Mouse (Mus musculus): ENCODE data around the gene Msh6. TPM values are rescaled to one million over a fixed set of nuclear protein-coding genes. Genes with fewer than 3 reads are reported as not detected.
A peak's percentile ranks its signal among the peaks of the same experiment; 100 is the strongest.
"Not testable (repeated sequence)": the region's sequence is repeated elsewhere in the genome, so short reads cannot be mapped to it uniquely, and the experiment has no call there.

Gene Msh6
- polyA plus RNA-seq, 1 experiment from 2014 or later, result 35.8 TPM

DNA sequence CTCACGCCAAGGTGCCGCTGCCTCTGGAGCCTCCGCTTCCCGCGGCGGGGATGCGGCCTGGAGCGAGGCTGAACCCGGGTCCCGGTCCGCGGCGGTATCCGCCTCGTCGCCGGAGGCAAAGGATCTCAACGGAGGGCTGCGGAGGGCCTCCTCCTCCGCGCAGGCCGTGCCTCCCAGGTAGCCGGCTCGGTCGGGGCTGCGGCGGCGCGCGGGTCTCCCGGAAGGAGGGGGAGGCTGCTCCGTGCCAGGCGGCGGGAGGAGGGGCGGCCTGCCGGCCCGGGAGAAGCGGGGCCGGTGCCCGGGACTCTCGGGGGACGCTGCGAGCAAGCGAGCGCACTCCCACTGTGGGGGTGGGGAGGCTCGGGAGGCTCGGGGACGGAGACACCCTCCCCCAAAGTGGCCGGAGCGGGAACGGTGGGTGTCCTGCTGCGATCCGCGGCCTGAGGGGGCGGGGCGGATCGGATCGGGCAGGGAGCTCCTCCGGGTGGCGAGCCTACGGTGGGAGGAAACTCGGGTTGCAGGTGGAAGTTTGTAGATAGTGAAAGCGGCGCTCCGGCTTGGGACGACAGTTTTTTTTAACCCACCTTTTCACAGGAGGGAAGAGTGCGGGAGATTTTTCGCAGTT, 479 bp downstream of the Msh6 start:
- H3K4me1 ChIP-seq (ENCODE audit: control insufficient read depth, insufficient read depth, low read length), result peaks cover 9% of the 10 kb centered on the region
- peak overlapping the region; percentile 82 for H3K4me2 ChIP-seq (ENCODE audit: low read length)
- DNase-seq, result peak; percentile 68
- H3K36me3 ChIP-seq (ENCODE audit: control insufficient read depth, insufficient read depth, low read length), result peaks cover 9% of the 10 kb centered on the region; the same call in 1 of the 2 replicates
- 0% methylated on average over 60 of the region's 68 CpGs for WGBS
- H3K4me3 ChIP-seq (replicated peaks; ENCODE audit: low read depth, low read length), result peak overlapping the region; percentile 86
- H3K9me3 ChIP-seq (ENCODE audit: control insufficient read depth, low read length), result no peaks in the 10 kb centered on the region
- no peaks in the 10 kb centered on the region for H3K27me3 ChIP-seq (ENCODE audit: control insufficient read depth, insufficient read depth, low read length)
- ATAC-seq (ENCODE audit: low FRiP score, low TSS enrichment), result peak; percentile 59; the same call in 1 of the 2 replicates
- peak overlapping the region; percentile 89 for H3K27ac ChIP-seq (replicated peaks; ENCODE audit: low read depth, low read length)
- H3K9ac ChIP-seq (replicated peaks; ENCODE audit: low read length), result peak overlapping the region; percentile 85

DNA sequence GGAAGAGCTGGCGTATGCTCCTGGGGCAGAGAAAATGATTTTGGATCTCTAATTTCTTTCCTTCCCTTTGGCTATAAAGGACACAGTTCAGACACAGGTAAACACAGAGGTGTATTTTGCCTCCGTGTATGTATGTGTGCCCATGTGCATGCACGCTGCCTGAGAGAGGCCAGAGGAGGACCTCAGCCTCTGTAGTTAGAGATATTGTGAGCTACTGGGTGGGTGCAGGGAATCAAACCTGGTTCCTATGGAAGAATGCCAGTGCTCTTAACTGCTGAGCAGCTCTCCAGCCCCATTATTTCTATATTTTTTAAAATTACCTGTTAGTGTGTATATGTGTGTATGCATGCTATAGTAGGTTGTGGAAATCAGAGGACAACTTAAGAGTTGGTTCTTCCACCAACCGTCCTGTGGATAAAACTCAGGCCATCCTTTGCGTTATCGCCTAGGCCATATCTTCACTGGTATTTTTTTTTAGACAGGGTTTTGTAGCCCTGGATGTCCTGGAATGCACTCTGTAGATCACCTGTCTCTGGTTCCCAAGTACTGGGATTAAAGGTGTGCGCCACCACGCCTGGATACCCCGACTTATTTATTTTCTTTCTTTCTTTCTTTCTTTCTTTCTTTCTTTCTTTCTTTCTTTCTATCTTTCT, 1.4 kb downstream of the Msh6 start:
- H3K9ac ChIP-seq (replicated peaks; ENCODE audit: low read length), result peak overlapping the region; percentile 23; the same call in 1 of the 2 replicates
- H3K27me3 ChIP-seq (ENCODE audit: control insufficient read depth, insufficient read depth, low read length), result no peaks in the 10 kb centered on the region
- peaks cover 9% of the 10 kb centered on the region for H3K4me1 ChIP-seq (ENCODE audit: control insufficient read depth, insufficient read depth, low read length)
- H3K4me3 ChIP-seq (replicated peaks; ENCODE audit: low read depth, low read length), result peak overlapping the region; percentile 86
- 72% methylated on average over 9 of the region's 9 CpGs for WGBS
- peaks cover 17% of the 10 kb centered on the region for H3K36me3 ChIP-seq (ENCODE audit: control insufficient read depth, insufficient read depth, low read length)
- H3K27ac ChIP-seq (replicated peaks; ENCODE audit: low read depth, low read length), result no peak overlapping the region
- DNase-seq, result no peak
- ATAC-seq (ENCODE audit: low FRiP score, low TSS enrichment), result no peak
- peak overlapping the region; percentile 82 for H3K4me2 ChIP-seq (ENCODE audit: low read length)
- no peaks in the 10 kb centered on the region for H3K9me3 ChIP-seq (ENCODE audit: control insufficient read depth, low read length)

DNA sequence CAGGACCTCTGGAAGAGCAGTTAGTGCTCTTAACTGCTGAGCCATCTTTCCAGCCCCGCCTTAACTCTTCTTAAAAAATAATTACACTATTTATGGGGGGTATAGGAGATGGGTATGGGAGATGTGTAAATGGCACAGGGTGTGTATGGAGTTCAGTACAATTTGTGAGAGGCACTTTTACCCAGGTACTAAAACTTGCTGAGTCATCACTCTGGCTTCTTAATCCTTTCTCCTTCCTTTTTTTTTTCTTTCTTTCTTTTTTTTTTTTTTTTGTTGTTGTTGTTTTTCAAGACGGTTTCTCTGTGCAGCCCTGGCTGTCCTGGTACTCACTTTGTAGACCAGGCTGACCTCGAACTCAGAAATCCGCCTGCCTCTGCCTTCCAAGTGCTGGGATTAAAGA, 2.1 kb downstream of the Msh6 start:
- ATAC-seq (ENCODE audit: low FRiP score, low TSS enrichment), result not testable (repeated sequence)

DNA sequence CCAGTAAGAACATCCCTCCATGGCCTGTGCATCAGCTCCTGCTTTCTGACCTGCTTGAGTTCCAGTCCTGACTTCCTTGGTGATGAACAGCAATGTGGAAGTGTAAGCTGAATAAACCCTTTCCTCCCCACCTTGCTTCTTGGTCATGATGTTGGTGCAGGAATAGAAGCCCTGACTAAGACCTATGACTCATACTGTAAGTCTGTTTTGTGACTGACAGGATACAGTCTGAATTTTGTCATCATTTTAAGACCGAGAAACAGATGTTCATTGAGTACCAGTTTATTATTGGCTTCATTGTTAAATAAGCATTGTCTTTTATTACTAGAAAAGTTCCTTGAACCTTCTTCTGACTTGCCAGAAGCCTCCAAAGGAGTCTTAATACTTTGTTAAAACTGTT, 4.8 kb downstream of the Msh6 start:
- H3K27me3 ChIP-seq (ENCODE audit: control insufficient read depth, insufficient read depth, low read length); H3K9me3 ChIP-seq (ENCODE audit: control insufficient read depth, low read length); ATAC-seq (ENCODE audit: low FRiP score, low TSS enrichment); H3K4me1 ChIP-seq (ENCODE audit: control insufficient read depth, insufficient read depth, low read length); H3K4me3 ChIP-seq (replicated peaks; ENCODE audit: low read depth, low read length); H3K27ac ChIP-seq (replicated peaks; ENCODE audit: low read depth, low read length); H3K9ac ChIP-seq (replicated peaks; ENCODE audit: low read length); DNase-seq; H3K4me2 ChIP-seq (ENCODE audit: low read length): not testable (repeated sequence)
- peaks cover 45% of the 10 kb centered on the region for H3K36me3 ChIP-seq (ENCODE audit: control insufficient read depth, insufficient read depth, low read length)
- WGBS, result 88% methylated on average over 1 of the region's 1 CpGs

More for the DNA sequence above, 2.1 kb downstream of the Msh6 start:
- H3K27ac ChIP-seq (replicated peaks; ENCODE audit: low read depth, low read length); H3K27me3 ChIP-seq (ENCODE audit: control insufficient read depth, insufficient read depth, low read length); H3K9me3 ChIP-seq (ENCODE audit: control insufficient read depth, low read length); H3K4me1 ChIP-seq (ENCODE audit: control insufficient read depth, insufficient read depth, low read length); DNase-seq; H3K4me3 ChIP-seq (replicated peaks; ENCODE audit: low read depth, low read length); H3K4me2 ChIP-seq (ENCODE audit: low read length); H3K9ac ChIP-seq (replicated peaks; ENCODE audit: low read length): not testable (repeated sequence)
- H3K36me3 ChIP-seq (ENCODE audit: control insufficient read depth, insufficient read depth, low read length), result peaks cover 23% of the 10 kb centered on the region
- 89% methylated on average over 4 of the region's 4 CpGs for WGBS

DNA sequence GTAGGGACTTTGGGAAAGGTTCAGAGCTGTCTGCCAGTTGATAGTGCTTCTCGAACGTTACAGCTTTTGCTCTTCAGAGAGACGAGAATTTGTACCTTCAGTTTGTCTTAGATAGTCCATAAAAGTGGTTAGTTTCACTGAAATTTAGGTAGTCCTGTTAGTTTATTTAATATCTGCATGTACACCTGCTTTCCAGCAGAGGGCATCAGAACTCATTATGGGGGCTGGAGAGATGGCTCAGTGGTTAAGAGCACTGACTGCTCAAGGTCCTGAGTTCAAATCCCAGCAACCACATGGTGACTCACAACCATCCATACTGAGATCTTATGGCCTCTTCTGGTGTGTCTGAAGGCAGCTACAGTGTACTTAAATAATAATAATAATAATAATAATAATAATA, 7.2 kb downstream of the Msh6 start:
- WGBS, result 94% methylated on average over 3 of the region's 3 CpGs
- Histone ChIP-seq H3K27ac (replicated peaks; ENCODE audit: low read depth, low read length) (no peak overlapping the region), H3K36me3 (ENCODE audit: control insufficient read depth, insufficient read depth, low read length) (peaks cover 70% of the 10 kb centered on the region), H3K4me2 (ENCODE audit: low read length) (no peak overlapping the region), H3K9me3 (ENCODE audit: control insufficient read depth, low read length) (no peaks in the 10 kb centered on the region), H3K4me1 (ENCODE audit: control insufficient read depth, insufficient read depth, low read length) (no peaks in the 10 kb centered on the region), H3K9ac (replicated peaks; ENCODE audit: low read length) (no peak overlapping the region), H3K27me3 (ENCODE audit: control insufficient read depth, insufficient read depth, low read length) (no peaks in the 10 kb centered on the region), H3K4me3 (replicated peaks; ENCODE audit: low read depth, low read length) (no peak overlapping the region)
- peak; percentile 24 for DNase-seq
- no peak for ATAC-seq (ENCODE audit: low FRiP score, low TSS enrichment)

DNA sequence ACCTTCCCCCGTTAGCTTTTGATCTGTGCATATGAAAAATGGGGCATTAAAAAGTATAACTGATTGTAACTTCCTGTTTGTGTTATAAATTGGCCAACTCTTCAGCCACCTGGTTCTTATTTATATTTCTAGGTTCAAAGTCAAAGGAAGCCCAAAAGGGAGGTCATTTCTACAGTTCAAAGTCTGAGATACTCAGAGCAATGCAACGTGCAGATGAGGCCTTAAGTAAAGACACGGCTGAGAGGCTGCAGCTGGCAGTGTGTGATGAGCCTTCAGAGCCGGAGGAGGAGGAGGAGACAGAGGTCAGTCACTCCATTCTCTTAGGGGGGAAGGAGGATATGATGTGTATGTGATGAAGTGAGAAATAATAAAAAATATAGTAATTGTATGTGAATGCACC, 8.5 kb downstream of the Msh6 start:
- H3K36me3 ChIP-seq (ENCODE audit: control insufficient read depth, insufficient read depth, low read length), result peaks cover 78% of the 10 kb centered on the region
- WGBS, result 73% methylated on average over 4 of the region's 4 CpGs

DNA sequence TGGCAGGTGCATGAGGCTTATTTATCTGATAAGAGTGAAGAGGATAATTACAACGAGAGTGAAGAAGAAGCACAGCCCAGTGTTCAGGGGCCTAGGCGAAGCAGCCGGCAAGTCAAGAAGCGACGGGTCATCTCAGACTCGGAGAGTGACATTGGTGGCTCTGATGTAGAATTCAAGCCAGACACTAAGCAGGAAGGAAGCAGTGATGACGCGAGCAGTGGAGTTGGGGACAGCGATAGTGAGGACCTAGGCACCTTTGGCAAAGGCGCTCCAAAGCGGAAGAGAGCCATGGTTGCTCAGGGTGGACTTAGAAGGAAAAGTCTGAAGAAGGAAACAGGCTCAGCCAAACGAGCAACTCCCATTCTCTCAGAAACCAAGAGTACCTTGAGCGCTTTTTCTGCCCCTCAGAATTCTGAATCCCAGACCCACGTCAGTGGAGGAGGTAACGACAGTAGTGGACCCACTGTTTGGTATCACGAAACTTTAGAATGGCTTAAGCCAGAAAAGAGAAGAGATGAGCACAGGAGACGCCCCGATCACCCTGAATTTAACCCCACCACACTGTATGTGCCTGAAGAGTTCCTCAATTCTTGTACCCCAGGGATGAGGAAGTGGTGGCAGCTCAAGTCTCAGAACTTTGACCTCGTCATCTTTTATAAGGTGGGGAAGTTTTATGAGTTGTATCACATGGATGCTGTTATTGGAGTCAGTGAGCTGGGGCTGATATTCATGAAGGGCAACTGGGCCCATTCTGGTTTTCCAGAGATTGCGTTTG, 9.8 kb downstream of the Msh6 start:
- H3K9me3 ChIP-seq (ENCODE audit: control insufficient read depth, low read length), result no peaks in the 10 kb centered on the region
- H3K27me3 ChIP-seq (ENCODE audit: control insufficient read depth, insufficient read depth, low read length), result no peaks in the 10 kb centered on the region
- DNase-seq, result no peak
- WGBS, result 95% methylated on average over 20 of the region's 20 CpGs
- no peak overlapping the region for H3K4me2 ChIP-seq (ENCODE audit: low read length)
- no peak overlapping the region for H3K9ac ChIP-seq (replicated peaks; ENCODE audit: low read length)
- H3K36me3 ChIP-seq (ENCODE audit: control insufficient read depth, insufficient read depth, low read length), result peaks cover 88% of the 10 kb centered on the region
- no peak overlapping the region for H3K27ac ChIP-seq (replicated peaks; ENCODE audit: low read depth, low read length)
- no peak for ATAC-seq (ENCODE audit: low FRiP score, low TSS enrichment)
- no peak overlapping the region for H3K4me3 ChIP-seq (replicated peaks; ENCODE audit: low read depth, low read length)
- H3K4me1 ChIP-seq (ENCODE audit: control insufficient read depth, insufficient read depth, low read length), result no peaks in the 10 kb centered on the region

More for the DNA sequence above, 8.5 kb downstream of the Msh6 start:
- Histone ChIP-seq H3K9me3 (ENCODE audit: control insufficient read depth, low read length) (no peaks in the 10 kb centered on the region), H3K27ac (replicated peaks; ENCODE audit: low read depth, low read length) (no peak overlapping the region), H3K9ac (replicated peaks; ENCODE audit: low read length) (no peak overlapping the region), H3K27me3 (ENCODE audit: control insufficient read depth, insufficient read depth, low read length) (no peaks in the 10 kb centered on the region), H3K4me3 (replicated peaks; ENCODE audit: low read depth, low read length) (no peak overlapping the region), H3K4me1 (ENCODE audit: control insufficient read depth, insufficient read depth, low read length) (no peaks in the 10 kb centered on the region), H3K4me2 (ENCODE audit: low read length) (no peak overlapping the region)
- DNase-seq, result no peak
- ATAC-seq (ENCODE audit: low FRiP score, low TSS enrichment), result no peak

DNA sequence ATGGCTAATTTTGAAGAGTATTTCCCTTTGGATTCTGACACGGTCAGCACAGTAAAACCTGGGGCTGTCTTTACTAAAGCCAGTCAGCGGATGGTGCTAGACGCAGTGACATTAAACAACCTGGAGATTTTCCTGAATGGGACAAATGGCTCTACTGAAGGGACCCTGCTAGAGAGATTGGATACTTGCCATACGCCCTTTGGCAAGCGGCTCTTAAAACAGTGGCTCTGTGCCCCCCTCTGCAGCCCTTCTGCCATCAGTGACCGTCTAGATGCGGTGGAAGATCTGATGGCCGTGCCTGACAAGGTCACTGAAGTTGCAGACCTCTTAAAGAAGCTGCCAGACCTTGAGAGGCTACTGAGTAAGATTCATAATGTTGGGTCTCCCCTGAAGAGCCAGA, 11.1 kb downstream of the Msh6 start:
- ATAC-seq (ENCODE audit: low FRiP score, low TSS enrichment) (no peak), DNase-seq (no peak)
- Histone ChIP-seq H3K9ac (replicated peaks; ENCODE audit: low read length) (no peak overlapping the region), H3K27ac (replicated peaks; ENCODE audit: low read depth, low read length) (no peak overlapping the region), H3K36me3 (ENCODE audit: control insufficient read depth, insufficient read depth, low read length) (peaks cover 93% of the 10 kb centered on the region), H3K4me3 (replicated peaks; ENCODE audit: low read depth, low read length) (no peak overlapping the region), H3K9me3 (ENCODE audit: control insufficient read depth, low read length) (no peaks in the 10 kb centered on the region), H3K27me3 (ENCODE audit: control insufficient read depth, insufficient read depth, low read length) (no peaks in the 10 kb centered on the region), H3K4me1 (ENCODE audit: control insufficient read depth, insufficient read depth, low read length) (no peaks in the 10 kb centered on the region), H3K4me2 (ENCODE audit: low read length) (no peak overlapping the region)
- WGBS, result 82% methylated on average over 8 of the region's 8 CpGs
